Mouse (Mus musculus) forebrain, embryonic 16.5 days (tissue): Measurements from ENCODE around the gene Fuk. TPM values are rescaled to one million over a fixed set of nuclear protein-coding genes. Genes with fewer than 3 reads are reported as not detected.

Experiments
- ATAC-seq: fragments of 200-750 bp; cut with Nextera tagmentation; 2 replicates; pipeline ENCODE4 v1.8.0; 2017; ENCODE audit warnings: mild to moderate bottlenecking, moderate library complexity
- H3K27ac ChIP-seq: fragments of 300-500 bp; sonication (generic); 2 replicates; pipeline ENCODE4 v1.5.1; 2014; ENCODE audit warnings: low read length, control low read depth
- H3K27me3 ChIP-seq: fragments of 300-500 bp; sonication (generic); replicated peaks from 2 replicates; pipeline ENCODE4 v1.6.1; 2014; ENCODE audit warnings: low read length; ENCODE audit not compliant: control insufficient read depth, insufficient read depth
- H3K36me3 ChIP-seq: fragments of 300-500 bp; sonication (generic); 2 replicates; pipeline ENCODE4 v1.6.1; 2014; ENCODE audit not compliant: control insufficient read depth, insufficient read depth
- H3K4me1 ChIP-seq: fragments of 300-500 bp; sonication (generic); replicated peaks from 2 replicates; pipeline ENCODE4 v1.6.1; 2014; ENCODE audit warnings: low read length; ENCODE audit not compliant: control insufficient read depth, insufficient read depth
- H3K4me2 ChIP-seq: fragments of 300-500 bp; sonication (generic); 2 replicates; pipeline ENCODE4 v1.6.1; 2014; ENCODE audit warnings: mild to moderate bottlenecking, low read length, control low read depth
- H3K4me3 ChIP-seq: fragments of 300-500 bp; sonication (generic); replicated peaks from 2 replicates; pipeline ENCODE4 v1.5.1; 2014; ENCODE audit warnings: mild to moderate bottlenecking, low read length, control low read depth
- H3K9ac ChIP-seq: fragments of 300-500 bp; sonication (generic); replicated peaks from 2 replicates; pipeline ENCODE4 v1.6.1; 2014; ENCODE audit warnings: low read depth, low read length, control low read depth
- H3K9me3 ChIP-seq: fragments of 300-500 bp; sonication (generic); 2 replicates; pipeline ENCODE4 v1.6.1; 2016; ENCODE audit warnings: low read length; ENCODE audit not compliant: control insufficient read depth
- whole genome bisulfite sequencing: fragments of 180-500 bp; shearing (Covaris S2); extraction: QIAGEN DNeasy Blood & Tissue Kit; methylation state at CpG from one replicate; pipeline ENCODE4 v1.1.7; 2014; 5-methylcytosine and 5-hydroxymethylcytosine counted together
- polyA plus RNA-seq: library from polyadenylated mRNA; unstranded; fragments of >200 nt; fragmentation: Nextera tagmentation; extraction: Ambion mirVana; gene quantifications from 2 replicates; pipeline ENCODE4 v1.2.1, GENCODE M21; 2015

Fuk gene
- polyA plus RNA-seq, 1 experiment from 2014 or later = 8.4 TPM

DNA sequence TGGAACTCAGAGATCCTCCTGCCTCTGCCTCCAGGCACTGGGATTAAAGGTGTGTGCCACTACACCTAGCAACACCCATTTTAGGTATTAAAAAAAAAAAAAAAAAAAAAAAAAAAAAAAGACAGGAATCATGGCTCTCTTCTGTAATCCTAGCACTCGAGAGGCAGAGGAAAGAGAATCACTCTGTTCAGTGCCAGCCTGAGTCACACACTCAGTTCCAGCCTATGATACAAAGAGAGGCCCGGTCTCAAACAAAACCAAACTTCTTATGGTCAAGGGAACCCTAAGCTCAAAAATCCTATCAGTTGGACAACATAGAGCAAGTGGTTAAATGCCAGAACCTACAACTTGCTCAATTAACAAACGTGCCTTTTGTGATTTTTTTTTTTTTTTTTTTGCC, 57.3 kb downstream of the Fuk start:
- WGBS = 80% methylated on average over 3 of the region's 3 CpGs
- Histone ChIP-seq H3K27me3 (no peaks in the 10 kb centered on the region), H3K27ac (no peak overlapping the region), H3K4me2 (no peak overlapping the region), H3K36me3 (peaks cover 31% of the 10 kb centered on the region), H3K9ac (no peak overlapping the region), H3K4me1 (peaks cover 23% of the 10 kb centered on the region), H3K4me3 (no peak overlapping the region), H3K9me3 (no peaks in the 10 kb centered on the region)
- ATAC-seq = no peak

DNA sequence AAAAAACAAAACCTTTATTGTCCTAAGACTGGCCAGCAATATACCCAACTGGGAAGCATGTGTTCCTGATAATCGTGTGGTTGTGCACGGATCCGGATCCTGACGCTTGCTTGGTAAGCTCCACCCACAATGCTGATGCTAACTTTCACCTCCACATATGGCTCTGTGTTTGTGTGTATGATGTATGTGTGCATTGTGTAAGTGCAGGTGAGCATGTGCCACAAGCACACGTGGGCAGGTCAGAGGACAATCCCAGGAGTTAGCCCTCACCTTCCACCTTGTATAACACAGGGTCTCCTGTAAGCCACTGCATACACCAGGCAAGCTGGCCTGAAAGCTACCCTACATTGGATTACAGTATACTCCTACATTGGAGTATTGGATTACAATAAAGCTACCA, 59.1 kb downstream of the Fuk start:
- 85% methylated on average over 5 of the region's 5 CpGs for WGBS
- Histone ChIP-seq H3K9me3 (no peaks in the 10 kb centered on the region), H3K27ac (no peak overlapping the region), H3K36me3 (peaks cover 44% of the 10 kb centered on the region), H3K4me2 (no peak overlapping the region), H3K4me3 (no peak overlapping the region), H3K27me3 (no peaks in the 10 kb centered on the region), H3K9ac (no peak overlapping the region), H3K4me1 (peaks cover 23% of the 10 kb centered on the region)
- no peak for ATAC-seq

DNA sequence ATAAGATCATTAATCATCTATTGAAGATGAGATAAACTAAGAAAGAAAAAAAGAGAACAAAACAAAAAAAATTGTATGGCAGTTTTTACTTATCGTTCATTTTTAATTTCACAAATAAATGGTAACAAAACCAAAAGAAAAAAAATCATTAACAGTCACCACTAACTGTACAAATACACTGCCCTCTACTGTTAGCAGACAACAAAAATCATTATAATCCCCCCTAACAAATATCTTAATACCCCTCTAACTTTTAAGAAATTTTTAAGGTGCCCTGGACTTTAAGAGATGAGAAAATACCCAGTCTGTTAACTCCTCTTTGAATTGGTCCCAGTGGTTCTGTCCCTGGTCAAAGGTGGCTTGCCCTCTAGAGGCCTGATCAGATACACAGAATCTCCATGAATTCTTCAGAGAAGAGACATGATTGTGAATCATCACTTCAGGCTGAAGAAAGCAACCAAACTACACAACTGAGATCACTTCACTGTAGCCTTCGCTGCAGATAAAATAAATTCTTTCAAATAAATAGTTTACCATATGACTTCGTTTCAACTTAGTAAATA, 60.2 kb downstream of the Fuk start:
- Histone ChIP-seq H3K9ac (no peak overlapping the region), H3K4me1 (peaks cover 14% of the 10 kb centered on the region), H3K4me2 (no peak overlapping the region), H3K27me3 (no peaks in the 10 kb centered on the region), H3K27ac (no peak overlapping the region), H3K36me3 (peaks cover 49% of the 10 kb centered on the region), H3K4me3 (no peak overlapping the region), H3K9me3 (no peaks in the 10 kb centered on the region)
- 89% methylated on average over 3 of the region's 3 CpGs for WGBS
- ATAC-seq = no peak

Other genes with a start within 250 kb of the Fuk start
- 24.6 and 24.8 TPM in 2 replicates for gene Mtss1l, start 181.0 kb downstream of the Fuk start, polyA plus RNA-seq
- 5.4 and 5.7 TPM in 2 replicates for gene Il34, start 96.6 kb downstream of the Fuk start, polyA plus RNA-seq
- 65.0 and 69.3 TPM in 2 replicates for gene Cog4, start 55.9 kb downstream of the Fuk start, polyA plus RNA-seq
- gene Sf3b3, start 55.7 kb downstream of the Fuk start, polyA plus RNA-seq = 124 and 136 TPM in 2 replicates
- gene St3gal2, start 17.4 kb upstream of the Fuk start, polyA plus RNA-seq = 24.7 and 25.2 TPM in 2 replicates
- 11.7 and 11.9 TPM in 2 replicates for gene Ddx19a, start 95.3 kb upstream of the Fuk start, polyA plus RNA-seq
- gene Ddx19b, start 129.3 kb upstream of the Fuk start, polyA plus RNA-seq = 8.7 and 10.2 TPM in 2 replicates
- 72.1 and 80.1 TPM in 2 replicates for gene Aars, start 130.7 kb upstream of the Fuk start, polyA plus RNA-seq
- gene Exosc6, start 153.9 kb upstream of the Fuk start, polyA plus RNA-seq = not detected in 2 replicates
- gene Clec18a, start 189.9 kb upstream of the Fuk start, polyA plus RNA-seq = 0.28 and 0.67 TPM in 2 replicates
- 13.4 and 14.0 TPM in 2 replicates for gene Pdpr, start 192.1 kb upstream of the Fuk start, polyA plus RNA-seq